In genomic region chr1:184353832-184354449, GRCm38 (mm10) we compare ENCODE assay signal across 15 mouse cellular contexts.
"Had no signal": no experiment of that assay in that cellular context is flagged by ENCODE, and none has a peak within 500 bp of the region (broad histone marks: within the 10 kb centered on the region; RNA-seq: fewer than 3 reads in every experiment).

No protein-coding gene starts in this region.

- H3K9me3 ChIP-seq: liver, embryonic 13.5 days; lung, embryonic 15.5 days; neural tube, embryonic 12.5 days; stomach, embryonic 15.5 days had no signal

- H3K4me2 ChIP-seq: liver, embryonic 13.5 days; lung, embryonic 15.5 days; neural tube, embryonic 12.5 days; stomach, embryonic 15.5 days had no signal

- DNase-seq: kidney, adult 11 months; kidney, adult 9 months; kidney, postnatal 36 days; layer of hippocampus, adult 9-11 months; layer of hippocampus, postnatal 36 days; liver; liver, embryonic 13.5 days; liver, postnatal 0 days; midbrain, embryonic 14.5 days; right cerebral cortex, postnatal 14 days had no signal

- H3K4me1 ChIP-seq: neural tube, embryonic 12.5 days; stomach, embryonic 15.5 days had no signal

- H3K27me3 ChIP-seq: liver, embryonic 13.5 days; lung, embryonic 15.5 days; neural tube, embryonic 12.5 days; stomach, embryonic 15.5 days had no signal

- ATAC-seq: hindbrain, postnatal 0 days; liver, postnatal 0 days had no signal

- H3K36me3 ChIP-seq: liver, embryonic 13.5 days; lung, embryonic 15.5 days; neural tube, embryonic 12.5 days; stomach, embryonic 15.5 days had no signal

- H3K4me3 ChIP-seq: liver, embryonic 13.5 days; lung, embryonic 15.5 days; neural tube, embryonic 12.5 days; stomach, embryonic 15.5 days had no signal

- H3K27ac ChIP-seq: hindbrain, postnatal 0 days; kidney, postnatal 0 days; liver, embryonic 13.5 days; lung, embryonic 15.5 days; neural tube, embryonic 12.5 days; stomach, embryonic 15.5 days had no signal

- H3K9ac ChIP-seq: liver, embryonic 13.5 days; liver, postnatal 0 days; lung, embryonic 15.5 days; neural tube, embryonic 12.5 days; stomach, embryonic 15.5 days had no signal
